Mouse (Mus musculus): ENCODE results near the gene Cdc37.

Cdc37 gene

GRCm38 (mm10) chr9:21136401-21136800 is 13.4 kb downstream of the Cdc37 start:
- DNase-seq (ENCODE audit: inconsistent age in 2 of 2, low spot score in 1 of 2): peak in 1 of 2 experiments; percentile 40

GRCm38 (mm10) chr9:21135941-21136381 is 13.8 kb downstream of the Cdc37 start:
- no peak for DNase-seq (ENCODE audit: inconsistent age in 2 of 2, low spot score in 1 of 2)

GRCm38 (mm10) chr9:21135329-21135890 is 14.4 kb downstream of the Cdc37 start:
- DNase-seq (ENCODE audit: inconsistent age in 2 of 2, low spot score in 1 of 2): no peak

GRCm38 (mm10) chr9:21134595-21135328 is 15.0 kb downstream of the Cdc37 start:
- DNase-seq (ENCODE audit: inconsistent age in 2 of 2, low spot score in 1 of 2): peak; percentile 51 to 76

- DNase-seq (ENCODE audit: inconsistent age in 2 of 2, low spot score in 1 of 2): peak in 1 of 2 experiments; percentile 26
Observed at GRCm38 (mm10) chr9:21133064-21133707, 16.6 kb downstream of the Cdc37 start.

GRCm38 (mm10) chr9:21132102-21132775 is 17.5 kb downstream of the Cdc37 start:
- DNase-seq (ENCODE audit: inconsistent age in 2 of 2, low spot score in 1 of 2): no peak

GRCm38 (mm10) chr9:21131059-21131956 is 18.5 kb downstream of the Cdc37 start, which contains the start of gene Tyk2:
TSS of gene Tyk2 (minus strand) at chr9:21131243.
- peak; percentile 95 to 97 for DNase-seq (ENCODE audit: inconsistent age in 2 of 2, low spot score in 1 of 2)

GRCm38 (mm10) chr9:21126259-21126627 is 23.5 kb downstream of the Cdc37 start:
- DNase-seq (ENCODE audit: inconsistent age in 2 of 2, low spot score in 1 of 2): no peak

GRCm38 (mm10) chr9:21125502-21126258 is 24.1 kb downstream of the Cdc37 start:
- DNase-seq (ENCODE audit: inconsistent age in 2 of 2, low spot score in 1 of 2): peak in 1 of 2 experiments; percentile 23

- no peak for DNase-seq (ENCODE audit: inconsistent age in 2 of 2, low spot score in 1 of 2)
Observed at GRCm38 (mm10) chr9:21124837-21125236, 24.9 kb downstream of the Cdc37 start.

- no peak for DNase-seq (ENCODE audit: inconsistent age in 2 of 2, low spot score in 1 of 2)
Observed at GRCm38 (mm10) chr9:21121483-21121882, 28.3 kb downstream of the Cdc37 start.

GRCm38 (mm10) chr9:21117073-21117472 is 32.7 kb downstream of the Cdc37 start:
- DNase-seq (ENCODE audit: inconsistent age in 2 of 2, low spot score in 1 of 2): no peak

GRCm38 (mm10) chr9:21115105-21115504 is 34.7 kb downstream of the Cdc37 start:
- DNase-seq (ENCODE audit: inconsistent age in 2 of 2, low spot score in 1 of 2): no peak

GRCm38 (mm10) chr9:21114190-21114589 is 35.6 kb downstream of the Cdc37 start:
- no peak for DNase-seq (ENCODE audit: inconsistent age in 2 of 2, low spot score in 1 of 2)

GRCm38 (mm10) chr9:21113751-21114150 is 36.0 kb downstream of the Cdc37 start:
- no peak for DNase-seq (ENCODE audit: inconsistent age in 2 of 2, low spot score in 1 of 2)

GRCm38 (mm10) chr9:21107607-21108237 is 42.1 kb downstream of the Cdc37 start:
- DNase-seq (ENCODE audit: inconsistent age in 2 of 2, low spot score in 1 of 2): no peak

- no peak for DNase-seq (ENCODE audit: inconsistent age in 2 of 2, low spot score in 1 of 2)
Observed at GRCm38 (mm10) chr9:21105760-21106564, 43.8 kb downstream of the Cdc37 start.

- no peak for DNase-seq (ENCODE audit: inconsistent age in 2 of 2, low spot score in 1 of 2)
Observed at GRCm38 (mm10) chr9:21104814-21105213, 45.0 kb downstream of the Cdc37 start.

All from adrenal gland, adult (tissue).